Mouse (Mus musculus): Measurements from ENCODE around the gene Esam. TPM values are rescaled to one million over a fixed set of nuclear protein-coding genes. Genes with fewer than 3 reads are reported as not detected.

Esam gene
- polyA plus RNA-seq, 1 experiment from 2014 or later = 42.8 TPM

DNA sequence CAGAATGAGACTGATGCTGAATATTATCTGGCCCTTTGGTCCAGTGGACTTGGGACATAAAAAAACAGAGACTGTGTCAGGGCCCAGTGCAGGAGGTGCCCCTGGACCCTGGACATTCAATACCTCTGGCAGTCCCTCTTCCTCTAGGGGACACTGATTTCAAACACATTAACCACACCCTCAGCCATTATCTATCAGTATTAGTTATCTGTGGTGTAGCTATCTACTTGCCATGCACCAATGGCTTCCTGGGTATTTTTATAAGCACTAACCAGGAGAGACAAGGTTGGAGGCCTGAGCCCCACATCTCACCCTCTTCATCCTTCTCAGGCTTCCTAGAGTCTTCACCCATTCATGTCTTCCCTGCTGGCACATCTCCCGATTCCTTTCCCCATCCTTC lies 22.6 kb downstream of the Esam start:
- H3K27ac ChIP-seq (replicated peaks; ENCODE audit: low read depth, low read length) = no peak overlapping the region
- H3K4me1 ChIP-seq (ENCODE audit: control insufficient read depth, insufficient read depth, low read length) = peaks cover 8% of the 10 kb centered on the region; the same call in 1 of the 2 replicates
- no peak overlapping the region for H3K4me2 ChIP-seq (ENCODE audit: low read length)
- no peak overlapping the region for H3K4me3 ChIP-seq (replicated peaks; ENCODE audit: low read depth, low read length)
- H3K27me3 ChIP-seq (ENCODE audit: control insufficient read depth, insufficient read depth, low read length) = peaks cover 62% of the 10 kb centered on the region
- WGBS = 74% methylated on average over 1 of the region's 1 CpGs
- no peak for DNase-seq
- ATAC-seq (ENCODE audit: low FRiP score, low TSS enrichment) = no peak
- no peak overlapping the region for H3K9ac ChIP-seq (replicated peaks; ENCODE audit: low read length)
- H3K9me3 ChIP-seq (ENCODE audit: control insufficient read depth, low read length) = no peaks in the 10 kb centered on the region
- no peaks in the 10 kb centered on the region for H3K36me3 ChIP-seq (ENCODE audit: control insufficient read depth, insufficient read depth, low read length)

DNA sequence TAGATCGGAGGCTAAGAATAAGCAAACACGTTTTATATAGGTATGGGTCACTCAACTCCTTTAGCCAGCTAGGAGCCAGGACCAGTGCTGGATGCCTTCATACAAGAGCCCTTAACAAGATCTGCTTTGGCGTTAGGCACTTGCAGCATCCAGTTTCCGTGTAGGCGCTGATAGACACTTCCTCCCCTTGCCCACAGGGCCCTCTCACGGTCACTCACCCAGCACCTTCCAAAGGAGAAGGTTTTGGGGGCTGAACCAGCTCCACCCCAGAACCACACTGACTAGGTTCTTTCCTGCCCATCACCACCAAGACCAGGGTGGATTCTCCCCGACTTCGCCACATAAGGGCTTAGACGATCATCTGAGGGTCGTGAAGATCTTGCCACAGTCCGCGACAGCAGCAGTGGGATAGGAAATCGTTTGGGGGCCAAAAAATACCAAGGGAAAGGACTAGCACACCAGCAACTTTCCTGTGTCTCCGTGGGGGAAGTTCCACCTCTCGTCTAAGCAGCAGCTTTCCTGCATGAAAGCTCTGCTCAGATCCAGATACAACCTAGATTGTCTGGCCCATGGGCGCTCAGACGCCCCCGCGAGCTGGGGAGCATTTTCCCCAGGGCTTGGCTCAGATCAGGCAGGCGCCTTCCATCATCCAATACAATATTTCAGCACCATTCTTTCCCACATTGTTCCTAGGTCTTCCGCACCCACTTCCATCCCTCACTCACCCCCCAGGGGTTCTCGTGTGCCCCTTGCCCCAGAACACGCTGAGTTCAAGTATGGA lies 24.1 kb downstream of the Esam start:
- DNase-seq (no peak), ATAC-seq (ENCODE audit: low FRiP score, low TSS enrichment) (no peak)
- Histone ChIP-seq H3K9ac (replicated peaks; ENCODE audit: low read length) (peak overlapping the region; percentile 37; the same call in 1 of the 2 replicates), H3K9me3 (ENCODE audit: control insufficient read depth, low read length) (no peaks in the 10 kb centered on the region), H3K4me3 (replicated peaks; ENCODE audit: low read depth, low read length) (peak overlapping the region; percentile 40), H3K27me3 (ENCODE audit: control insufficient read depth, insufficient read depth, low read length) (peaks cover 47% of the 10 kb centered on the region), H3K36me3 (ENCODE audit: control insufficient read depth, insufficient read depth, low read length) (no peaks in the 10 kb centered on the region), H3K4me2 (ENCODE audit: low read length) (peak overlapping the region; percentile 87), H3K4me1 (ENCODE audit: control insufficient read depth, insufficient read depth, low read length) (peaks cover 8% of the 10 kb centered on the region; the same call in 1 of the 2 replicates), H3K27ac (replicated peaks; ENCODE audit: low read depth, low read length) (no peak overlapping the region)
- 3% methylated on average over 23 of the region's 23 CpGs for WGBS

DNA sequence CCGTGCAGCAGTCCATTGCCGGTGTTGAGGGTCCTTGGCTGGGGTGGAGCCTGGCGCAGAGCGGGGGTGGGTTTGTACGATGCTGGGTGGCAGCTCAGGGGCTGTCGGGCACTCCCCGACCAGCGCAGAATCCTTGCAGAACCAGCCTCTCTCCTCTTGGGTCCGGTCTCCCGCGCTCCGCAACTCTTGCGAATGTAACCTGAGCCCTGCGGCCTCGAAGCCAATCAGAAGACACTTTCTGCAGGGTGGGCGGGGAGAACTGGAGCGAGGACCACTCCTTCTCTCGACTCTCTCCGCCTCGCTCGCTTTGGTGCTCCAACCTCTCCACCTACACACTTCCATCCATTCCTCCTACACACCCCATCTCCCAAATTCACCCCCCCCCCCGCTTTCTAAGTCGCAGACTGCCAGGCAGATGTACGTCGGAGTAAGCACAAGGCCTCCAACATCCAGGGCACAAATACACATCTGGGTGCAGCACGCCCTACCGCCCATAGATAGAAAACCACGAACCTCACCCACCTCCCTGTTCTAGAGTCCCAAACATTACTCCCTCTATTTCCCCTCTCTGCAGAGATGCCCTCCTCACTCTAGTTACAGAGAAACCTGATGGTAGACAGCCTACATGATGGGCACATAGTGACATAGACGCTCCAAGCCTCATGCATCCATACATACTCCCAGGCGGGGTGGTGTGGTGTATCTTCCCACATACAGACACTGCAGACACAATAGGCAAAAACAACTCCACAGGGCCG lies 24.8 kb downstream of the Esam start, which contains the start of gene Nrgn:
Gene Nrgn (minus strand): TSS at position 369 of the 758 bp plus-strand sequence.
- Histone ChIP-seq H3K27me3 (ENCODE audit: control insufficient read depth, insufficient read depth, low read length) (peaks cover 42% of the 10 kb centered on the region), H3K36me3 (ENCODE audit: control insufficient read depth, insufficient read depth, low read length) (no peaks in the 10 kb centered on the region), H3K9ac (replicated peaks; ENCODE audit: low read length) (peak within 1 kb of the TSS; percentile 37; the same call in 1 of the 2 replicates), H3K4me3 (replicated peaks; ENCODE audit: low read depth, low read length) (peak within 1 kb of the TSS; percentile 40), H3K4me1 (ENCODE audit: control insufficient read depth, insufficient read depth, low read length) (peaks cover 8% of the 10 kb centered on the region; the same call in 1 of the 2 replicates), H3K27ac (replicated peaks; ENCODE audit: low read depth, low read length) (no peak within 1 kb of the TSS), H3K4me2 (ENCODE audit: low read length) (peak within 1 kb of the TSS; percentile 87), H3K9me3 (ENCODE audit: control insufficient read depth, low read length) (no peaks in the 10 kb centered on the region)
- 4% methylated on average over 31 of the region's 31 CpGs for WGBS
- ATAC-seq (ENCODE audit: low FRiP score, low TSS enrichment) (peak; percentile 85), DNase-seq (peak; percentile 87)

DNA sequence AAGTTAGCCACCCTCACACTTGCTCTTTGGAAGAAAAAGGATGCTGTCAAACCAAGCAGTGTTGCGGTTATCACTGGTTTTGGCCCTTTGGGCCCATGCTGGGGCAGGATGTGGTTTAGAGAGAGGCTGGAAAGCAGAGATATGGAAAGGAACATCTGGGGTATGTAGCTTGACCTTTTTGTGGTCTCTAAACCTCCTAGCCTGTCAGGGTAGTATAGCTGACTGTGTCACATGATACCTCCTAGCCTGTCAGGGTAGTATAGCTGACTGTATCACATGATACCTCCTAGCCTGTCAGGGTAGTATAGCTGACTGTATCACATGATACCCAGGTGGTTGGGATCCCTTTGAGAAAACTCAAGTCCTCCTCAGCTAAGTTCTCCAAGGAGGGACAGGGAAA lies 26.4 kb downstream of the Esam start:
- DNase-seq (no peak), ATAC-seq (ENCODE audit: low FRiP score, low TSS enrichment) (no peak)
- H3K9ac ChIP-seq (replicated peaks; ENCODE audit: low read length) = no peak overlapping the region
- H3K4me3 ChIP-seq (replicated peaks; ENCODE audit: low read depth, low read length) = no peak overlapping the region
- peaks cover 38% of the 10 kb centered on the region for H3K27me3 ChIP-seq (ENCODE audit: control insufficient read depth, insufficient read depth, low read length)
- 89% methylated on average over 1 of the region's 1 CpGs for WGBS
- peaks cover 8% of the 10 kb centered on the region; the same call in 1 of the 2 replicates for H3K4me1 ChIP-seq (ENCODE audit: control insufficient read depth, insufficient read depth, low read length)
- H3K27ac ChIP-seq (replicated peaks; ENCODE audit: low read depth, low read length) = no peak overlapping the region
- no peaks in the 10 kb centered on the region for H3K9me3 ChIP-seq (ENCODE audit: control insufficient read depth, low read length)
- no peaks in the 10 kb centered on the region for H3K36me3 ChIP-seq (ENCODE audit: control insufficient read depth, insufficient read depth, low read length)
- no peak overlapping the region for H3K4me2 ChIP-seq (ENCODE audit: low read length)

DNA sequence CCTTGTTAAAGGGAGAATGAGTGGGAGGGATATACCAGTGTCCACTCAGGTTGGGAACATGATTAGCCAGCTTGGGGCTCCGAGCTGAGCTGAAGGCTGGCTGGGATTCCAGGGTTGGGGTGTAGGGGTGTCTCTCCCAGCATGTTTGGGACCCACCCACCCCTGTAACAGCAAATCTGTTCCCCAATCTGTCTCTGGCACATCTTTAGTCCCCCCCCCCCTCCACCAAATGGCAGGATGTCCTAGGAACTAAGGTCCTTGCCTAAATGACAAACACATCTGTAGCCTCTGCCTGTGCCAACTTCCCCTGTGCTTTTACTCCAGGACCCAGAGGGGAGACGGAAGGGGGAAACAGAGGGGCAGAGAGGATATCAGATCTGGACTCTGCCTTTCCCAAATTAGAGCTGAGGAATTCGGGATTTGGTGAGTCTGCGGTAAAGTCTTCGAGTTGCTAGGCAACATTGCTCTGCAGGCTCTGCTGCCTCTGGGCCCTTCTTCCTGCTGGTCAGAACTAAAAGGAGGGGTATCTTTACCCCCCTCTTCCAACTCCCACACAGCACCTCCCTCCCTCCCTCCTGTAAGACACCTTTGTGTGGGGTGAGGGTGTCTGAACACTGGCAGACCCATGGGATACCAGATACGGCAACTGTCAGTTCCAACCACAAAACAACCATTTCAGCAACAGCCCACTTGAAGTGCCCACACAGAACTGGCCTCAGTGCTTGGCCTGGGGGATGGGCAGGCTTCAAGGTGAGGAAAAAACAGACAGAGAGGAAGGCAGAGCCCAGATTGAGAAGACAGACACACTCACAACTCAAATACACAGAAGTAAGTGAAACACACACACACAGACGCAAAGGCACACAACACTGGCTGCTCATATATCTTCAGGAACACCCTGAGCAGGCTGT lies 27.2 kb downstream of the Esam start, which contains the start of gene Siae:
Gene Siae (plus strand): TSS at position 861 of the 911 bp plus-strand sequence.
- ATAC-seq (ENCODE audit: low FRiP score, low TSS enrichment) (no peak), DNase-seq (no peak)
- Histone ChIP-seq H3K4me3 (replicated peaks; ENCODE audit: low read depth, low read length) (no peak within 1 kb of the TSS), H3K36me3 (ENCODE audit: control insufficient read depth, insufficient read depth, low read length) (no peaks in the 10 kb centered on the region), H3K9me3 (ENCODE audit: control insufficient read depth, low read length) (no peaks in the 10 kb centered on the region), H3K27me3 (ENCODE audit: control insufficient read depth, insufficient read depth, low read length) (peaks cover 31% of the 10 kb centered on the region), H3K4me2 (ENCODE audit: low read length) (no peak within 1 kb of the TSS), H3K4me1 (ENCODE audit: control insufficient read depth, insufficient read depth, low read length) (peaks cover 8% of the 10 kb centered on the region; the same call in 1 of the 2 replicates), H3K27ac (replicated peaks; ENCODE audit: low read depth, low read length) (no peak within 1 kb of the TSS), H3K9ac (replicated peaks; ENCODE audit: low read length) (no peak within 1 kb of the TSS)
- WGBS = 25% methylated on average over 7 of the region's 7 CpGs

DNA sequence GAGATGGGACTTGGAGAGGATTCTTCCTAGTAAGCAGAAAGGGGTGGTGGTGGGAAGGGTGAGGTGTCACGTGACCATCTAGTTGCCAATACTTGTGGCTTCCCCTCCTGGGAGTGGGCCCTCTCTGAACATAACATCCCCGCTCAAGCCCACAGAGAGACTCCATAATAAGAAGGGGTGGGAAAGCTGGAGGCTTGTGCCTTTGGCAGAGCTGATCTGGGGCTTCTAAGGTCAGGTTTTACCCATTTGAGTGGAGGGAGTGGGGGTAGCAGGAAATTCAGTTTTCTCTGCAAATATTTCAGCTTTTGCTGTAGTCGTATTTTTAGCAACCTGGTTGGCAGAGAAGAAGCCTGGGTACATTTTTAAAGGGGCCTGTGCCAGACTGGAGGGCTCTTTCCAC lies 28.5 kb downstream of the Esam start:
- Histone ChIP-seq H3K36me3 (ENCODE audit: control insufficient read depth, insufficient read depth, low read length) (no peaks in the 10 kb centered on the region), H3K4me3 (replicated peaks; ENCODE audit: low read depth, low read length) (no peak overlapping the region), H3K27ac (replicated peaks; ENCODE audit: low read depth, low read length) (no peak overlapping the region), H3K9ac (replicated peaks; ENCODE audit: low read length) (no peak overlapping the region), H3K4me2 (ENCODE audit: low read length) (no peak overlapping the region), H3K4me1 (ENCODE audit: control insufficient read depth, insufficient read depth, low read length) (peaks cover 8% of the 10 kb centered on the region; the same call in 1 of the 2 replicates), H3K27me3 (ENCODE audit: control insufficient read depth, insufficient read depth, low read length) (peaks cover 19% of the 10 kb centered on the region), H3K9me3 (ENCODE audit: control insufficient read depth, low read length) (no peaks in the 10 kb centered on the region)
- no peak for ATAC-seq (ENCODE audit: low FRiP score, low TSS enrichment)
- no peak for DNase-seq
- WGBS = 74% methylated on average over 3 of the region's 3 CpGs

DNA sequence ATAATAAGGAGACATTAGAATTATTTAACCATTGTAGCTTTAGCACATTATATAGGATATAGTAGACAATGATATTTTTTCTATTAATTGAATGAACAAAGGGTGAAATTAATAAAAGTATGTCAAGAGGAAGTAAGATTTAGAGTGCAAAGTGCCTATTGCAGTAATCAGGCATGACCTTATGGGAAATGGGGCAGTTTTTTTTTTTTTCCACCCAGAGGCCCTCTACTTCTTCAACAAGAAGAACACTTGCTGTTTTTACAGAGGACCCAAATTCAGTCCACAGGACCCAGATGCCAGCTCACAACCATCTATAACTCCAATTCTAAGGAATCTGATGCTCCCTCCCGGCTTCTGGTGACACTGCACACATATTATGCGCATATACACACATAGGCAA lies 32.7 kb downstream of the Esam start:
- Histone ChIP-seq H3K9me3 (ENCODE audit: control insufficient read depth, low read length) (no peaks in the 10 kb centered on the region), H3K4me1 (ENCODE audit: control insufficient read depth, insufficient read depth, low read length) (no peaks in the 10 kb centered on the region), H3K4me3 (replicated peaks; ENCODE audit: low read depth, low read length) (no peak overlapping the region), H3K4me2 (ENCODE audit: low read length) (no peak overlapping the region), H3K9ac (replicated peaks; ENCODE audit: low read length) (no peak overlapping the region), H3K27ac (replicated peaks; ENCODE audit: low read depth, low read length) (no peak overlapping the region), H3K36me3 (ENCODE audit: control insufficient read depth, insufficient read depth, low read length) (no peaks in the 10 kb centered on the region), H3K27me3 (ENCODE audit: control insufficient read depth, insufficient read depth, low read length) (no peaks in the 10 kb centered on the region)
- ATAC-seq (ENCODE audit: low FRiP score, low TSS enrichment) (no peak), DNase-seq (no peak)
- WGBS = 85% methylated on average over 2 of the region's 2 CpGs

DNA sequence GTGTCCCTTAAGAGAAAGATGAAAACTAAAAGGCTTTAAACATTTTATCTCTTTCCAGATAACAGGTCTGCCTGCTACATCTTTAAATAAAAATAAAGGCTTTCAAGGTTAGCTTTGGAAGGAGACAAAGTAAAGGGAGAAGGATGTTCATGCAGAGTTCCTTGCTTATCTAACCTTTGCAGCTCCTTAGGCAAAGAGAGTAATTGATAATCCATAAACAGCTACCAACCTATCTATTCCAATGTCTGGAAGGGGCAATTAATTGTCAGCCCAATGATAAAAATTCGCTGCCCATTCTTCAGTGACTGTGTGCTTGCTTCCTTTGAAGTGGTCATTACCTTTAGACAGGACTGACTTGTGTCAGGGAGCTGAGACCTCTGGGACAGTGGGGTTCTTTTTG lies 35.9 kb downstream of the Esam start:
- H3K4me2 ChIP-seq (ENCODE audit: low read length) = no peak overlapping the region
- no peaks in the 10 kb centered on the region for H3K36me3 ChIP-seq (ENCODE audit: control insufficient read depth, insufficient read depth, low read length)
- H3K27me3 ChIP-seq (ENCODE audit: control insufficient read depth, insufficient read depth, low read length) = no peaks in the 10 kb centered on the region
- H3K27ac ChIP-seq (replicated peaks; ENCODE audit: low read depth, low read length) = no peak overlapping the region
- H3K4me1 ChIP-seq (ENCODE audit: control insufficient read depth, insufficient read depth, low read length) = peaks cover 8% of the 10 kb centered on the region
- H3K9me3 ChIP-seq (ENCODE audit: control insufficient read depth, low read length) = no peaks in the 10 kb centered on the region
- no peak for DNase-seq
- 65% methylated on average over 1 of the region's 1 CpGs for WGBS
- no peak overlapping the region for H3K9ac ChIP-seq (replicated peaks; ENCODE audit: low read length)
- ATAC-seq (ENCODE audit: low FRiP score, low TSS enrichment) = no peak
- H3K4me3 ChIP-seq (replicated peaks; ENCODE audit: low read depth, low read length) = no peak overlapping the region

Data from midbrain, embryonic 14.5 days (tissue).